21 mouse cellular contexts compared by ENCODE assay signal in genomic region chr5:71951398-71951797, GRCm38 (mm10).
DNase-seq lines count a peak whose midpoint lies in the region; ATAC-seq lines count a peak whose summit lies in the region.
"Had no signal": no experiment of that assay in that cellular context is flagged by ENCODE, and none has a peak within 500 bp of the region (broad histone marks: within the 10 kb centered on the region; RNA-seq: fewer than 3 reads in every experiment).

No protein-coding gene starts in this region.

- no peaks in the 10 kb centered on the region for H3K27me3 ChIP-seq in embryonic facial prominence, embryonic 14.5 days (replicated peaks; ENCODE audit: control insufficient read depth, insufficient read depth, low read length)
- H3K27me3 ChIP-seq in embryonic facial prominence, embryonic 10.5 days (replicated peaks; ENCODE audit: low read depth, poor library complexity, severe bottlenecking), result no peaks in the 10 kb centered on the region
- no peaks in the 10 kb centered on the region for H3K27me3 ChIP-seq in kidney, embryonic 14.5 days (ENCODE audit: control insufficient read depth, insufficient read depth, low read length)
- H3K27me3 ChIP-seq: forebrain, embryonic 13.5 days; neural tube, embryonic 12.5 days; stomach, embryonic 15.5 days had no signal

- H3K9ac ChIP-seq in embryonic facial prominence, embryonic 14.5 days (ENCODE audit: low read depth, low read length), result no peak overlapping the region
- no peak overlapping the region for H3K9ac ChIP-seq in kidney, embryonic 14.5 days (ENCODE audit: low read depth, low read length)
- H3K9ac ChIP-seq: forebrain, embryonic 13.5 days; hindbrain, embryonic 14.5 days; liver, postnatal 0 days; neural tube, embryonic 12.5 days; stomach, embryonic 15.5 days had no signal

- WGBS in embryonic facial prominence, embryonic 14.5 days, result 96% methylated on average over 1 of the region's 1 CpGs
- WGBS in embryonic facial prominence, embryonic 10.5 days, result 94% methylated on average over 1 of the region's 1 CpGs
- 96% methylated on average over 1 of the region's 1 CpGs for WGBS in kidney, embryonic 14.5 days

- no peaks in the 10 kb centered on the region for H3K9me3 ChIP-seq in embryonic facial prominence, embryonic 14.5 days (ENCODE audit: control insufficient read depth, low read length)
- H3K9me3 ChIP-seq in embryonic facial prominence, embryonic 10.5 days, result no peaks in the 10 kb centered on the region
- no peaks in the 10 kb centered on the region for H3K9me3 ChIP-seq in kidney, embryonic 14.5 days (ENCODE audit: control insufficient read depth, low read length)
- H3K9me3 ChIP-seq: forebrain, embryonic 13.5 days; heart, embryonic 10.5 days; neural tube, embryonic 12.5 days; stomach, embryonic 15.5 days had no signal

- DNase-seq in embryonic facial prominence, embryonic 14.5 days (ENCODE audit: low spot score), result peak; percentile 54
- no peak for DNase-seq in embryonic facial prominence, embryonic 10.5 days (ENCODE audit: low spot score)
- peak; percentile 25 to 37 for DNase-seq in kidney, postnatal 4 days
- peak; percentile 14 for DNase-seq in retina, postnatal 1 day
- no peak for DNase-seq in retina, embryonic 14.5 days (ENCODE audit: low spot score)
- DNase-seq in layer of hippocampus, postnatal 36 days, result no peak
- DNase-seq: adrenal gland, postnatal 36 days; cerebellum, adult 2 months; liver, postnatal 0 days; lung, postnatal 4 days; right cerebral cortex, postnatal 14 days; thymus, adult 18-20 months; thymus, postnatal 4 days had no signal

- H3K27ac ChIP-seq in embryonic facial prominence, embryonic 14.5 days (replicated peaks; ENCODE audit: low read depth, low read length), result no peak overlapping the region
- no peak overlapping the region for H3K27ac ChIP-seq in embryonic facial prominence, embryonic 10.5 days (replicated peaks)
- no peak overlapping the region for H3K27ac ChIP-seq in kidney, embryonic 14.5 days (ENCODE audit: low read depth, low read length)
- H3K27ac ChIP-seq: forebrain, embryonic 13.5 days; heart, embryonic 10.5 days; hindbrain, embryonic 14.5 days; neural tube, embryonic 12.5 days; stomach, embryonic 15.5 days had no signal

- no peak overlapping the region for H3K4me3 ChIP-seq in embryonic facial prominence, embryonic 14.5 days (ENCODE audit: low read depth, low read length)
- H3K4me3 ChIP-seq in embryonic facial prominence, embryonic 10.5 days, result no peak overlapping the region
- no peak overlapping the region for H3K4me3 ChIP-seq in kidney, embryonic 14.5 days (ENCODE audit: low read length)
- H3K4me3 ChIP-seq: forebrain, embryonic 13.5 days; heart, embryonic 10.5 days; neural tube, embryonic 12.5 days; stomach, embryonic 15.5 days had no signal

- H3K4me2 ChIP-seq in embryonic facial prominence, embryonic 14.5 days (ENCODE audit: low read depth, low read length), result no peak overlapping the region
- no peak overlapping the region for H3K4me2 ChIP-seq in kidney, embryonic 14.5 days (replicated peaks; ENCODE audit: low read depth, low read length)
- H3K4me2 ChIP-seq: forebrain, embryonic 13.5 days; hindbrain, embryonic 14.5 days; neural tube, embryonic 12.5 days; stomach, embryonic 15.5 days had no signal

- ATAC-seq in embryonic facial prominence, embryonic 14.5 days (ENCODE audit: low read depth), result no peak
- no peak for ATAC-seq in kidney, embryonic 14.5 days (ENCODE audit: low FRiP score, low TSS enrichment)
- ATAC-seq: forebrain, embryonic 13.5 days; intestine, embryonic 16.5 days; liver, postnatal 0 days; Patski had no signal

- no peaks in the 10 kb centered on the region for H3K36me3 ChIP-seq in embryonic facial prominence, embryonic 14.5 days (ENCODE audit: control insufficient read depth, insufficient read depth, low read length)
- H3K36me3 ChIP-seq in embryonic facial prominence, embryonic 10.5 days (replicated peaks), result no peaks in the 10 kb centered on the region
- H3K36me3 ChIP-seq in kidney, embryonic 14.5 days (ENCODE audit: control insufficient read depth, insufficient read depth, low read length), result no peaks in the 10 kb centered on the region
- H3K36me3 ChIP-seq: heart, embryonic 10.5 days; neural tube, embryonic 12.5 days; stomach, embryonic 15.5 days had no signal

- H3K4me1 ChIP-seq in embryonic facial prominence, embryonic 14.5 days (ENCODE audit: control insufficient read depth, insufficient read depth, low read length), result no peaks in the 10 kb centered on the region
- no peaks in the 10 kb centered on the region for H3K4me1 ChIP-seq in embryonic facial prominence, embryonic 10.5 days
- no peaks in the 10 kb centered on the region for H3K4me1 ChIP-seq in kidney, embryonic 14.5 days (ENCODE audit: control insufficient read depth, insufficient read depth, low read length)
- H3K4me1 ChIP-seq: heart, embryonic 10.5 days; stomach, embryonic 15.5 days had no signal

Comparison
In these comparisons a context has a peak if more than half of its experiments do, and no peak if none do; other contexts are left out.
1. DNase-seq: peak in embryonic facial prominence, embryonic 14.5 days (single experiment), kidney, postnatal 4 days (2 of 2) and retina, postnatal 1 day (single experiment); none in embryonic facial prominence, embryonic 10.5 days (single experiment), retina, embryonic 14.5 days (single experiment) and layer of hippocampus, postnatal 36 days (0 of 2).